Mouse (Mus musculus) testis, adult 2 months (tissue): Measurements from ENCODE around the gene Ccdc157. TPM values are rescaled to one million over a fixed set of nuclear protein-coding genes. Genes with fewer than 3 reads are reported as not detected.

Source experiments
- H3K27ac ChIP-seq: fragments of 200-500 bp; 2 replicates; pipeline ENCODE4 v1.5.1; 2012; ENCODE audit warnings: low read depth, low read length; ENCODE audit not compliant: control insufficient read depth, insufficient read depth
- H3K27me3 ChIP-seq: fragments of 200-500 bp; 2 replicates; pipeline ENCODE4 v1.6.1; 2012; ENCODE audit warnings: mild to moderate bottlenecking, low read length, moderate library complexity; ENCODE audit not compliant: control insufficient read depth, insufficient read depth
- H3K36me3 ChIP-seq: fragments of 200-500 bp; 2 replicates; pipeline ENCODE4 v1.6.1; 2012; ENCODE audit warnings: mild to moderate bottlenecking, low read length; ENCODE audit not compliant: control insufficient read depth, insufficient read depth
- H3K4me1 ChIP-seq: fragments of 200-500 bp; 2 replicates; pipeline ENCODE4 v1.6.1; 2012; ENCODE audit warnings: low read length; ENCODE audit not compliant: control insufficient read depth, insufficient read depth
- H3K4me3 ChIP-seq: fragments of 200-500 bp; 2 replicates; pipeline ENCODE4 v1.5.1; 2012; ENCODE audit warnings: low read depth, mild to moderate bottlenecking, low read length, moderate library complexity, mixed read lengths; ENCODE audit not compliant: control insufficient read depth
- CTCF ChIP-seq: fragments of 200-500 bp; IDR thresholded peaks from 2 replicates; pipeline ENCODE4 v1.5.1; 2012; ENCODE audit warnings: low read depth, mild to moderate bottlenecking, inconsistent platforms, low read length, moderate library complexity; ENCODE audit not compliant: control insufficient read depth, insufficient read depth, insufficient replicate concordance
- POLR2A ChIP-seq: fragments of 200-500 bp; IDR thresholded peaks from 2 replicates; pipeline ENCODE4 v1.6.1; 2012; ENCODE audit warnings: low read depth, mild to moderate bottlenecking, inconsistent platforms, low read length, moderate library complexity; ENCODE audit not compliant: control insufficient read depth
- polyA plus RNA-seq: library from polyadenylated mRNA; depleted of rRNA; stranded (reverse); fragments of >200 nt; gene quantifications from 2 replicates; pipeline ENCODE4 v1.2.3, GENCODE M21; 2012; rRNA removed

Ccdc157 gene
- polyA plus RNA-seq, 1 experiment = 48.8 TPM

DNA sequence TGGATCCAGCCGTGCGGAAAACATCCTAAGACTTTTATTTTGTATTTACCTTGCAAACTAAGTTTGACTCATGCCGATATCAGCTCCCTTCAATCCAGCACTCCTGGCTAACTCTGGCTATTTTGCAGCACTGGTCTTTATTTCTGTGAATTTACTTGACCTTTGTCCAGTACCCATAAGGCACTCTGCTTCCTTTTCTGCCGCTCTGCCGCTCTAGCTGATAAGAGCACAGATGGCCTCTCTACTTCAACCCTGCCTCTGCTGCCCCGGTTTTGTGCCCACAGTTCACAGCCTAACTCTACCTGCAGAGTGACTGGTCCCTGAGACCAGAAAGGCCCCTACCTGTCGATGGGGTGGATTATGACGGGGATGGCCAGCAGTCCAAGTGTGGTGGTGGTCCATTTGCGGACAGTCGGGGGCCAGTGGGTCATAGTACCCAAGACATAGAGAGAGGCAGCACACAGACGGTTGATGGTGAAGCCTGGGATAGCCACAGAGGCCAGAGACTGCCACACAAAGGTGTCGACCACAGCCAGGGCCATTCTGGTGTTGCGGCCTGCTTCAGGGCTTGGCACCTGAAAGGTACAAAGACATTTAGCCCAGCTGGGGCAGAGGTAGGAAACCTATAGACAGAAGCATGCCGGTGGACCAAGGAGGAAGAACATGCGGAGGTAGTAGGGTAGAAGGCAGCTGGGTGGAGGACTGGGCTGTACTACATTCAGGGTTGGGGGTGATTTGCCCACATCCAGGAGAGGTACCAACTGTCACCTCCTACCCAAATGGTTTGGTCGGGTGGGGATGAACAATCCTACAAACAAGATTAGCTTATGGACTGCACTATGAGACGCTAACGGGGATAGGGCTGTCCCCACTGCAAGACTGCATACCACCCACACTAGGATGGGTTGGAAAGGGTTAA is 66.4 kb downstream of the Ccdc157 start:
- TF ChIP-seq POLR2A (no peak), CTCF (no peak)
- no peaks in the 10 kb centered on the region for H3K36me3 ChIP-seq
- no peak overlapping the region for H3K27ac ChIP-seq
- H3K4me3 ChIP-seq = peak overlapping the region; percentile 93
- H3K27me3 ChIP-seq = no peaks in the 10 kb centered on the region
- H3K4me1 ChIP-seq = peaks cover 21% of the 10 kb centered on the region

Other genes with a start within 250 kb of the Ccdc157 start
- 0.64 and 0.72 TPM in 2 replicates for gene Slc35e4, start 245.6 kb downstream of the Ccdc157 start, polyA plus RNA-seq
- gene Tcn2, start 228.1 kb downstream of the Ccdc157 start, polyA plus RNA-seq = 16.2 and 18.5 TPM in 2 replicates
- gene Pes1, start 196.3 kb downstream of the Ccdc157 start, polyA plus RNA-seq = 27.1 and 28.5 TPM in 2 replicates
- gene 4930556J24Rik, start 183.5 kb downstream of the Ccdc157 start, polyA plus RNA-seq = 1.6 TPM in 2 replicates
- gene Gal3st1, start 176.7 kb downstream of the Ccdc157 start, polyA plus RNA-seq = 6.6 and 9.8 TPM in 2 replicates
- gene Sec14l4, start 128.8 kb downstream of the Ccdc157 start, polyA plus RNA-seq = 0.42 and 0.56 TPM in 2 replicates
- gene Sec14l3, start 95.5 kb downstream of the Ccdc157 start, polyA plus RNA-seq = 1.0 and 1.9 TPM in 2 replicates
- gene Mtfp1, start 64.8 kb downstream of the Ccdc157 start, polyA plus RNA-seq = 9.0 and 10.0 TPM in 2 replicates
- 2.2 and 4.8 TPM in 2 replicates for gene Sec14l2, start 36.9 kb downstream of the Ccdc157 start, polyA plus RNA-seq
- 4.2 and 4.5 TPM in 2 replicates for gene Rnf215, start 25.1 kb downstream of the Ccdc157 start, polyA plus RNA-seq
- gene Sf3a1, start 57 bp upstream of the Ccdc157 start, polyA plus RNA-seq = 32.9 and 35.1 TPM in 2 replicates
- 40.6 and 42.1 TPM in 2 replicates for gene Tbc1d10a, start 26.5 kb upstream of the Ccdc157 start, polyA plus RNA-seq
- gene Castor1, start 57.9 kb upstream of the Ccdc157 start, polyA plus RNA-seq = 7.6 and 7.7 TPM in 2 replicates
- not detected in 2 replicates for gene Osm, start 76.1 kb upstream of the Ccdc157 start, polyA plus RNA-seq
- 0.21 and 0.28 TPM in 2 replicates for gene Lif, start 97.3 kb upstream of the Ccdc157 start, polyA plus RNA-seq